Mouse (Mus musculus) neural tube, embryonic 13.5 days (tissue): ENCODE measurements around the gene Dll1. TPM values are rescaled to one million over a fixed set of nuclear protein-coding genes. Genes with fewer than 3 reads are reported as not detected.

Experiments used
- ATAC-seq: fragments of 200-750 bp; cut with Nextera tagmentation; 2 replicates; pipeline ENCODE4 v1.8.0; 2017; ENCODE audit warnings: low read depth, mild to moderate bottlenecking, moderate TSS enrichment, moderate library complexity
- H3K27ac ChIP-seq: fragments of 300-500 bp; sonication (generic); replicated peaks from 2 replicates; pipeline ENCODE4 v1.5.1; 2015; ENCODE audit warnings: moderate library complexity, mild to moderate bottlenecking, inconsistent platforms
- H3K27me3 ChIP-seq: fragments of 300-500 bp; sonication (generic); 2 replicates; pipeline ENCODE4 v1.6.1; 2015; ENCODE audit warnings: mild to moderate bottlenecking, inconsistent platforms
- H3K36me3 ChIP-seq: fragments of 300-500 bp; sonication (generic); 2 replicates; pipeline ENCODE4 v1.6.1; 2015; ENCODE audit warnings: mild to moderate bottlenecking, inconsistent platforms
- H3K4me1 ChIP-seq: fragments of 300-500 bp; sonication (generic); replicated peaks from 2 replicates; pipeline ENCODE4 v1.6.1; 2015; ENCODE audit warnings: inconsistent platforms
- H3K4me2 ChIP-seq: fragments of 300-500 bp; sonication (generic); 2 replicates; pipeline ENCODE4 v1.6.1; 2015; ENCODE audit warnings: inconsistent platforms, mild to moderate bottlenecking, moderate library complexity
- H3K4me3 ChIP-seq: fragments of 300-500 bp; sonication (generic); 2 replicates; pipeline ENCODE4 v1.5.1; 2015; ENCODE audit warnings: mild to moderate bottlenecking, inconsistent platforms
- H3K9ac ChIP-seq: fragments of 300-500 bp; sonication (generic); 2 replicates; pipeline ENCODE4 v1.6.1; 2015; ENCODE audit warnings: moderate library complexity, mild to moderate bottlenecking, inconsistent platforms
- H3K9me3 ChIP-seq: fragments of 300-500 bp; sonication (generic); 2 replicates; pipeline ENCODE4 v1.6.1; 2016; ENCODE audit warnings: inconsistent platforms
- WGBS: fragments of 180-500 bp; shearing (Covaris S2); methylation state at CpG from one replicate; pipeline ENCODE4 v1.1.7; 2015; 5-methylcytosine and 5-hydroxymethylcytosine counted together
- polyA plus RNA-seq: library from polyadenylated mRNA; unstranded; fragments of >200 nt; fragmentation: Nextera tagmentation; extraction: Ambion mirVana; gene quantifications from 2 replicates; pipeline ENCODE4 v1.2.1, GENCODE M21; 2015

The Dll1 gene
- polyA plus RNA-seq, 1 experiment from 2014 or later, result 24.2 TPM

DNA sequence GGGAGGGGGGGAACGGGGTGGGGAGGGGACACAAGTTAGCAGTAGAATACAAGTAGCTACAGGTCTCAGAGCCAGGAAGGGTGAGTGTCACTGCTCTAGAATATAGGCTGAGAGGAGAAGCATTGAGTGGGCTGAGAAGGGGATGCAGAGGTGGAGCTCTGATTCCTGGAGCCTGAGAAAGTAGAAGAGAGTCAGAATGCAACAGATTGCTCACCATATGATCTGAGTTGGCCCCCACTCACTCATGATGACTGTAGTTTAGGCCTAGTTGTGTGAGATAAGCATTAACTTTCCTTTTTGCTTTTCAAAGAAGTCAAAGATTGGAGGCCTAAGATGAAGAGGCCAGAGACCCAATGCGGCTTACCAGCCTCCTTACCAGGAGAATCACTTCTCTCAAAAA is 22.7 kb downstream of the Dll1 start:
- Histone ChIP-seq H3K4me1 (no peaks in the 10 kb centered on the region), H3K9ac (no peak overlapping the region), H3K27me3 (no peaks in the 10 kb centered on the region), H3K27ac (no peak overlapping the region), H3K4me3 (no peak overlapping the region), H3K4me2 (no peak overlapping the region), H3K9me3 (no peaks in the 10 kb centered on the region), H3K36me3 (no peaks in the 10 kb centered on the region)
- 83% methylated on average over 2 of the region's 2 CpGs for WGBS
- no peak for ATAC-seq

DNA sequence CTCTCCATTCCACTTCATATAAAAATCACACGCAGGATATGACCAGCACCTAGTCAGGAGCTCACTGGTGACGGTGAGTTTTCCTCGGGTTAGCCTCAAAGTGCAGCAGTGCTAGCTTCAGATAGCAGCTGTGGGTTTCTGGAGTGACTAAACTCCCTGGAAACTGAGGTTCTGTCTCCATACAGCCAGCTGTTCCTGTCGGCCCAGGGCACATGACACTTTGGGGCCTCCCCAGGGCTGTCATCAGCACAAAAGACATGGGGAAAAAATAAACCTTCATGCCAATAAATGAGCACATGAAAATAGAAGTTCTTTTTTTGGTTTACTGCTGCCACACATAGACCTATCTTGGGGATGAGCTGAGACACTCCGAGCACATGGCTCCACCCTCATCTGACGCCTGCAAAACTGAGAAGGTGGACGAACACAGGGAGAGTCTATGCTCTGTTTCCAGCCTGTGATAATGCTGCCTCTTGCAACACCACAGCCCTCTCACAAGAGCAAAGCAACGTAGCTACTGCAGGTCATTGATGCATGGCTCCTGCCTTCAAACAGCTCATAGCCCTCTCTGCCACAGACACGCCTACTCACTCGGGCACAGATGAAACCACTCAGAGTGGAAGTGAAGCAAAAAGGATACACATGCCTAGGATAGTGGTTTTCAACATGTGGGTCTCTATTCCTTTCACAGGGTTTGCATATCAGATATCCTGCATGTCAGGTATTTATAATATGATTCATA is 23.6 kb downstream of the Dll1 start:
- no peak for ATAC-seq
- H3K27ac ChIP-seq, result no peak overlapping the region
- H3K4me1 ChIP-seq, result no peaks in the 10 kb centered on the region
- WGBS, result 72% methylated on average over 10 of the region's 10 CpGs
- H3K36me3 ChIP-seq, result no peaks in the 10 kb centered on the region
- no peaks in the 10 kb centered on the region for H3K27me3 ChIP-seq
- no peak overlapping the region for H3K4me3 ChIP-seq
- no peak overlapping the region for H3K4me2 ChIP-seq
- no peaks in the 10 kb centered on the region for H3K9me3 ChIP-seq
- no peak overlapping the region for H3K9ac ChIP-seq

DNA sequence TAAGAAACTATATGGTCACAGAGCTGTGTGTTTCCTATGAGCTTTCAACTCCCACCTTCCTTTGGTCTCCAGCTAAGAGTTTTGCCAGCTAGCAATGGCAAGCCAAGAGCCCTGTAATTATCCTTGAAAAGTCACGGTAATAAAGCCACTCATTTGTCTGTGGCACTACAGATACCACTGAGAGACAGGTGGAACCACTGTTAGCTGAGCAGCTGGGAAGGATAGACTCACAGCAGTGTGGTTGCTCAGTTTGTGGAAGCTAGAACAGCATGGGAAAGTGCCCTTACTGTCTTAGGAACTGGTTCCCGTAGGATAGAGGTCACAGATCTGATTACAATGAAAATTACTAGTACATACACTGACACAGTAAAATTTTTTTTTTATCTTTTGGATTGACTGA is 26.5 kb downstream of the Dll1 start:
- WGBS, result 69% methylated on average over 2 of the region's 2 CpGs

DNA sequence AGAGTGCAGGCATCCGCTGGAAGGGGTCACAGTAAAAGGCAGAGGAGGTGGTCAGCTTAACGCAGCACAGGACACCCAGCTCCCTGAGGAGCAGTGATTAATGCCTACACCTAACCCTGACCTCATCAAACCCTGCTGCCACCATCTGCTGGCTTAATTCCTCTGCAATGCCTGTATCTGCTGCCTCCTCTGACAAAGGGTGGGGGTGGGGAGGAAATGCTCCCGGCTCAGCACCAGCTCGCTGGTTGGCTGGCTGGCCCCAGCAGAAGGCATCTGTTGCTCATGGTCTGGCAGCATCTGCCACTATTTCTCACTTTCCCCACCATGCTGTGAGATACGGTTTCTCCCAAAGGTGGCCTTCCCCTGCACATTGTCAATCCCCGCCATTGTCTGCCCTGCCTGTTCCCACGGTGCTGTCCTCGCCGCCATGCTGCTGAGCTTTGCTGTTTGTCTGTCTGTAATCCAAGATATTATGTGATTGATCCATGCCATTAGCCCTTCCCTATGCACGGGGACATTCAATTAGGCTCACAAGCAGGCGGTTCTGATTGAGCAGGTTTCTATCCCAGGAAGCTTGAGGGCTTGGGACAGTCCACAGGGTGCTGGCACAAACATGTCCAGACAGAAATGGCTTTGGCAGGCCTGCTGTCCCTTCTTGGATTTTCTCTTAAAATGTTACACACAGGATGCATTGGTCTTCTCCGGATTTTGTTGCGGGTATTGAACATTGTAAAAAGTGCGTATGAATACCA is 33.4 kb downstream of the Dll1 start:
- H3K4me3 ChIP-seq, result no peak overlapping the region; the same call in 1 of the 2 replicates
- H3K27ac ChIP-seq, result peak overlapping the region; percentile 47
- 0 out of 2 replicates have a peak, but pooled peaks cover 3% of the 10 kb centered on the region for H3K27me3 ChIP-seq
- no peaks in the 10 kb centered on the region for H3K36me3 ChIP-seq
- H3K4me1 ChIP-seq, result peaks cover 15% of the 10 kb centered on the region
- 0 out of 2 replicates have a peak overlapping the region, but pooled peaks have one; percentile 38 for H3K9ac ChIP-seq
- no peaks in the 10 kb centered on the region for H3K9me3 ChIP-seq
- ATAC-seq, result peak; percentile 93
- peak overlapping the region; percentile 44 for H3K4me2 ChIP-seq
- WGBS, result 26% methylated on average over 14 of the region's 14 CpGs

More for the DNA sequence above, 26.5 kb downstream of the Dll1 start:
- H3K9me3 ChIP-seq, result no peaks in the 10 kb centered on the region
- no peaks in the 10 kb centered on the region for H3K36me3 ChIP-seq
- ATAC-seq, result no peak
- H3K4me1 ChIP-seq, result no peaks in the 10 kb centered on the region
- no peak overlapping the region for H3K4me3 ChIP-seq
- no peak overlapping the region for H3K4me2 ChIP-seq
- no peak overlapping the region for H3K27ac ChIP-seq
- no peaks in the 10 kb centered on the region for H3K27me3 ChIP-seq
- no peak overlapping the region for H3K9ac ChIP-seq

DNA sequence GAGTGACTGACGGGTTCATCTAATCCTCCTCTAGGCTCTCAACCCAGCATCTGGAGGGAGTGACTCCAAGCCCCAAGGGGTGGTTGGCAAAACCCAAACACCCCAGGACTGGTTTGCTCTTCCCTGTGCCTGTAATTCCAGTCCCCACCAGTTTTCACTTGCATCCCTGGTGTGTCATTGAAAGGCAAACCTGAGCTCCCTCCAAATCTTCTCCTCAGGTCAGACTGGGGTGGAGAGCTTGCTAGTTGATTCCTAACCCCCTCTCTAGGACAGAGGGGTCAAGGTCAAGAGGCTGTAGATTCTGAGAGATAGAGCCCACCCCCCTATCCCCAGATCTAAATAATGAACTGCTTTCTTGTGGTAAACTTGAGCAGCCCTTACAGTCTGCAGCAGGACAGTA is 38.8 kb downstream of the Dll1 start:
- H3K36me3 ChIP-seq, result no peaks in the 10 kb centered on the region

DNA sequence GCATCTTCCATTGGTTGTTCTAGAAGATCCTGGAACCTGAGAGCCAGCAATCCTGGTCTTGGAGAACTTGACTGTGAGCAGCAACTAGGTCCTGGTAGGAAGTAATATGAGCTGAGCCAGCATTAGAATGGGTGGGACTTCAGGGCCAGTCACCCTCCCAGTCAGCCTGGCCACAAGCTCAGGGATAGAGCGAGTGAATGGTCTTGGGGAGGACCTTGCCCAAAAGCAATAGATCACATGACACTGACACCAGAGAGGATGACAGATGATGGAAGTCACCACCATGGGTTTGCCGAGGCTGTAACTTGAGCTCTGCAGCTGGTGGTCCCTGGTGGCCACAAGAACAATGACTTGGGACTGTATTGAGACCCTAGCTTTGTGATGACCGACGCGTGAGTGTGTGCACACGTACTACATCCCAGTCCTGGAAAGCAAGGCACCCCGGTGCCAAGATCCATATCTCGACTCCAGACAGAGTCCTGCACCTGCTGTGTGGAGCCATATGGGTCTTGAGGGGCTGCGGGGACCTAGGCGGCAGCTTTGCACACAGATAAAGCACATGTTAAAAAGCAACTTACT is 46.8 kb downstream of the Dll1 start:
- H3K36me3 ChIP-seq, result no peaks in the 10 kb centered on the region
- no peak overlapping the region for H3K27ac ChIP-seq
- H3K4me1 ChIP-seq, result no peaks in the 10 kb centered on the region
- no peak for ATAC-seq
- WGBS, result 72% methylated on average over 10 of the region's 10 CpGs
- H3K4me3 ChIP-seq, result no peak overlapping the region
- no peak overlapping the region for H3K9ac ChIP-seq
- no peak overlapping the region for H3K4me2 ChIP-seq
- H3K27me3 ChIP-seq, result 0 out of 2 replicates have a peak, but pooled peaks cover 3% of the 10 kb centered on the region
- no peaks in the 10 kb centered on the region for H3K9me3 ChIP-seq

More for the DNA sequence above, 38.8 kb downstream of the Dll1 start:
- Histone ChIP-seq H3K4me2 (no peak overlapping the region), H3K27ac (no peak overlapping the region), H3K27me3 (0 out of 2 replicates have a peak, but pooled peaks cover 3% of the 10 kb centered on the region), H3K4me3 (no peak overlapping the region), H3K9ac (no peak overlapping the region), H3K4me1 (peaks cover 6% of the 10 kb centered on the region), H3K9me3 (no peaks in the 10 kb centered on the region)
- WGBS, result 96% methylated on average over 1 of the region's 1 CpGs
- ATAC-seq, result no peak

DNA sequence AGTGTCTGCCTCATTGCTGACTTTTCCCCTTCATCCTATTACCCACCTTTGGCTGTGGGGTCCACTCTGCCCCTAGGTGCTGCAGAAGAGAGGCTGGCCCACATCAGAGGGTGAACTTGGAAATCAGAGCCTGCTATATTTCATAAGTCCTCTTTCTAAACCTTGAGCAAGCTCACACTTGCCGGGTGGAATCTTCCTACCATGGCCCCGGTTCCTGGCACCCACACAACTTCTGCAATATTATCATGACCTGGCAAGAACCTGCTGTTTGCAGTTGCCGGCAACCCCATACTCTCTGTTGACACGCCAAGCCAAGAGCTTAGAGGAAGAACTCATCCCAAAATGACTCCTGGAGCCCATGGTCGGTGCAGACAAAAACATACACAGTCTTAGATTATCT is 49.6 kb downstream of the Dll1 start:
- Histone ChIP-seq H3K9me3 (no peaks in the 10 kb centered on the region), H3K36me3 (no peaks in the 10 kb centered on the region), H3K27ac (no peak overlapping the region), H3K27me3 (0 out of 2 replicates have a peak, but pooled peaks cover 3% of the 10 kb centered on the region), H3K4me3 (no peak overlapping the region), H3K4me2 (no peak overlapping the region), H3K9ac (no peak overlapping the region), H3K4me1 (peaks cover 9% of the 10 kb centered on the region; the same call in 1 of the 2 replicates)
- WGBS, result 90% methylated on average over 5 of the region's 5 CpGs
- no peak for ATAC-seq

DNA sequence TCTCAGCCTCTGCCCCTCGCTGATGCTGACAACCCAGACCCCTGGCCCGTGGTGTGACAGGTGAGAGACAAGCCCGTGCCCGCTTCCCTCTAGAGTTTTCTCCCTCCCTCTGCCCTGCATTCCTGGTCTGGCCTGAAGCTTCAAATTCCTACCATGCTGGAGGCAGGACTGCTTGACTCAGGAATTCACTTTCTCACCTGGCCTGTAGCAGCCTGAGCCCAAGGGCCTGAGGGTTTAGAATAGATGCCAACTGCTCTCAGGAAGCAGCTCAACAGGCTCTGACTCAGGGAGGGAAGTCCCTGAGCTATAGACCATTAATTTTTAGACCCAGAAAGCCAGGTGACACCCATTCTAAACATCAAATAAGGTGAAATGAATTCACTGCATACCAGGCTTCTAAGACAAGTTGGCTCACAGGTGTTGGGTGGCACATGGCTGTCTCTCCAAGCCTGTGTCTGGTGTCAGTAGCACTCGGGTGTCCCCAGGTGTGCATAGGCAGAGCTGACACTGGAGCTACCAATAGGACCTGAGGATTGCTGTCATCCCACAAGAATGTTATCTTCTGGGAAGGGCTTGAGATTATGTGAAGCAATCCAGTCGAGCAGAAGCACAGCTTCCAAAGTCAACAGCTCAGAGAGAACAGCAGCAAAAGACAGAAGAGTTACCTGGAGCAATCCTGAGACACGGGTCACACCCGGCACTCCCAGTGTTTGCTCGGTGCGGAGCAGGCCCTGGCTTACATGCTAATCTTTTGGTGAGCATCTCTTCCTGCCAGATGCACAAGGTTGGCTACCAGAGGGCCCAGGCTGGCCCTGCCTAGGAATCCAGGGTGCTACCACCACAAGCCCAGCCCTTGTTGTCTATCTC is 50.5 kb downstream of the Dll1 start:
- WGBS, result 86% methylated on average over 10 of the region's 10 CpGs
- Histone ChIP-seq H3K27ac (no peak overlapping the region), H3K4me3 (no peak overlapping the region), H3K27me3 (0 out of 2 replicates have a peak, but pooled peaks cover 3% of the 10 kb centered on the region), H3K9me3 (no peaks in the 10 kb centered on the region), H3K4me2 (no peak overlapping the region), H3K4me1 (peaks cover 9% of the 10 kb centered on the region; the same call in 1 of the 2 replicates), H3K9ac (no peak overlapping the region), H3K36me3 (no peaks in the 10 kb centered on the region)
- no peak for ATAC-seq

DNA sequence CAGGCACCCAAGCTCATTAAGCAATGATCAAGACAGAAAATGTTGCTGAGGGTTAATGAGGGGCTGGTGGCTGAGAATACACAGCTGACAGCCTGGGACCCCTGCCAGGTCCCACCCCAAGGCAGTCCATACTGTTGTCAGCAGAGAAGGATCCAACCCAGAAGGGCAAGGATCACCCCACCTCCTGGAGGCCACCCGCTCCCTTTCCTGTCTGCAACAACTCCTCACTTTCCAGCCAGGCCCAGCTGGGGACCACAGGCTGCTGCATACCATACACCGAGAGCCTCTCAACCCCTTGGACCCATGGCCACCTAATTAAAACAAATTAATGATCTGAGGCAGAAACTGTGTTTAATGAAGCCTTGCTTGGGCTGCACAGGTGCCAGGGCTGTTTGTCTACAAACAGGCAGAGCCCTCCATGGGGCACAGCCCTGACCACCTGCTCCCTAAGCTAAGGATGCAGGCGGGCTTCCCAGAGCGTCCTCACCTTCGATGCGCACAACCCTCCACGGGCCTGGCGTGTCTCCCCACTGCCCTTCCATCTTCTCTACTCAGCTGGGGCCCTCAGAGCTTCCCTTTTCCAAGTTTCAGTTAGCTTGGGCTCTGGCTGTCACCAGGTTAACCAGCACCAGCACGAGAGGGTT is 53.4 kb downstream of the Dll1 start:
- Histone ChIP-seq H3K27me3 (0 out of 2 replicates have a peak, but pooled peaks cover under 1% of the 10 kb centered on the region), H3K36me3 (no peaks in the 10 kb centered on the region), H3K4me1 (peaks cover 9% of the 10 kb centered on the region; the same call in 1 of the 2 replicates), H3K9me3 (no peaks in the 10 kb centered on the region), H3K4me2 (no peak overlapping the region), H3K27ac (no peak overlapping the region), H3K9ac (no peak overlapping the region), H3K4me3 (no peak overlapping the region)
- ATAC-seq, result peak; percentile 69
- 49% methylated on average over 9 of the region's 9 CpGs for WGBS
